Mouse (Mus musculus): ENCODE measurements around the gene Pik3r1.

Pik3r1 gene

GRCm38 (mm10) chr13:101736521-101737387 is 31.3 kb downstream of the Pik3r1 start:
- DNase-seq (ENCODE audit: low read depth): peak; percentile 55

DNA sequence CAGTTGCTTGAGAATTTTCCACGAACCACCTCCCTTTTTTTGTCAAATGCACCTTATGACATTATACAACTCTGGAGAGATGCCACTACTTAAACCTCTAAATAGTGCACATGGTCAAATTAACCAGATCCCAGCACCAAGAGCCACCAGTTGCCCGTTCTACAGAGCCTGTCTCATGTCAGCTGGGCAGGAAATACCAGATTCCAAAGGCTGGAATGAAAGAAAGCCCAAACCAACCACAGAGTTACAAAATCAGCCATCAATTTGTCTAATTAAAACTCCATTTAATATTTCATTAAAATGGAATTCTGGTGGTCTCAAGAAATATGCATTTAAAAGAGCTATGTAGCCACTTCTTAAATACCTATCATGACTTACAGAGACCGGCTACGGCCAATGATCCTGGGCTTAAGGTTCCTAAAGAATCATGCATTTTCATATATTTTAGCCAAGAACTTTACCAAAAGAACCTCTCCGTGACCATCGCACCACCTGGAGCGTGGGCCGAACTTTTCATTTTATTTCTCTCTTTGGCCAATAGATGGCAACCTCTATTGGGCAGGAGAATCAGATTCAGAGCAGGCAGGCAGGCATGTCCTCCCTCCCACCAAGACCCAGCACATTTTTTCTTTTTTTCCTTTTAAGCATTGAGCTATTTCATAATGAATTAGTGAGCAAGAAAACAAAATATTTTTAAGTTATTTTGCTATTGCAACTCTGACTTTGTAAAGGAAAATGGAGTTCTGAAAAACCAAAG is 32.5 kb downstream of the Pik3r1 start:
- DNase-seq (ENCODE audit: low read depth): peak; percentile 48

GRCm38 (mm10) chr13:101734227-101734626 is 33.8 kb downstream of the Pik3r1 start:
- no peak for DNase-seq (ENCODE audit: low read depth)

DNA sequence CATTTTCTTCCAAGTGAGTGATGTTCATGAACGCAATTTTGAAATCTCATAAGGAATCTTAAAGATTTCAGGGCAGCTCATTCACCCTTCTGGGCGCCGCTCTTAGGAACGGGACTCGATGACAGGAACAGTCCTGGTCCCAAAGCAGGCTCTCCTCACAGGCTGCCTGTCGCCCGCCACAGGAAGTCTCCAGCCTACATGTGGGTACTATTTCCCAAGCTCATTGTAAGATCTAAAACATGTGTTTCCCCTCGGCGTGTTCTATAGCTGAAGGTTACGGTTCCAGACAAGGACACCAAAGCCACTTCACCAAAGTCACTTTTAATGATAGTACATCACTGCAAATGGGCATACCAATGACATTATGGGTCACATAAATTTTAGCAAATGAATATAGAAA is 35.3 kb downstream of the Pik3r1 start:
- peak; percentile 41 for DNase-seq (ENCODE audit: low read depth)

GRCm38 (mm10) chr13:101731777-101732176 is 36.2 kb downstream of the Pik3r1 start:
- DNase-seq (ENCODE audit: low read depth): no peak

DNA sequence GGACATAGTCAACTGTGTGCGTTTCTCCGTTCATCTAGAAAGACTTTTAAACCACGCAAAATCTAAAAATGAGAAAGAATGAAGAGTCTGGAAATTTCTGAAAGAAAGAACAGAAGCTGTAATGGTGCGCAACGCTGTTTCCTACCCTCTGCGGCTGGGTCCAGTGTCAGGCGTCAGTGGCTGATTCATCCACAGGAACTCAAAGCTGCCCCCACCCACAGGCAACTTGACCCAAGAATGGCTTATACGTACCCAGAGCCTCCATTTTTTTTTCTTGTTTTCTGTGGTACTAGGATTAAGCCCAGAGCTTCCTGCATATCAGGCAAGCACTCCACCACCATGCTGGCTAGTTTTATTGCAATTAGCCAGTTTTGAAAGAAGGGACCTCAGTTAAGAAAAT is 37.7 kb downstream of the Pik3r1 start:
- DNase-seq (ENCODE audit: low read depth): no peak

GRCm38 (mm10) chr13:101729248-101730055 is 38.6 kb downstream of the Pik3r1 start:
- no peak for DNase-seq (ENCODE audit: low read depth)

DNA sequence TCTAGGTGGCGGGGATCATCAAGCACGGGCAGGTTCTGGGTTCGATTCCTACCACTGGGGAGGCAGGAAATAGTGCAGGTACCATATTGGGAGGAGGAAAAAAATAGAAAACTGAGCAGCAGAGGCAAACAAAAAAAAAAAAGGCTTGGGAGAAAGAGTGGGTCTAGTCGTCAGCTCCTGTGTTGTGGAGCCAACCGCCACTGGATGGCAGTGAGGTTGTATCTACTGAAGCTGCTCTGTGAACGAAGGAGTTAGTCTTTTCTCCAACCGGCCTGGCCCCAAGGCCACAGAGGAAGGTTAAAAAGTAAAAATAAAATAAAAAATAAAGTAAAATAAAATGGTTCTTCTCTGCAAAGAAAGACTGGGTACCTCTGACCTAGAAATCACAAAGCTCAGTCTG is 39.2 kb downstream of the Pik3r1 start:
- no peak for DNase-seq (ENCODE audit: low read depth)

- no peak for DNase-seq (ENCODE audit: low read depth)
These were observed 39.7 kb downstream of the Pik3r1 start for GRCm38 (mm10) chr13:101728300-101728699.

DNA sequence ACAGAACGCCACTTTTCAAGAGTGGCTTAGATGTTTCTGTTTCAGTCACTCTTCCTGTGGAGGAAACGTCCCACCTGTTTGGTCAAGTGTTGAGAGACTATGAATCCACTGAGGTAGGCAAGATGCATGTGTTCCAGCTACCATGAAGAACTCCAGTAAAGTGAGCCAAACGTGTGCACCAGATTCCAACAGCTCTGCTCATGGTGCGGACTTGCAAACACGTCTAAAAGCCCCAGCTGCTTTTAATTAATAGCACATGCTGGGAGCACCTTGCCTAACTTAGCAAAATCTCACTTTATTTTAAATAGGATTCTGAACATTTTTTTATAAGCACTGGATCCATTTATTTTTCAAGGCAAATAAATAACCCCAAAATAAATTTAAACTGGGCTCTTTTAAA is 40.2 kb downstream of the Pik3r1 start:
- DNase-seq (ENCODE audit: low read depth): no peak

DNA sequence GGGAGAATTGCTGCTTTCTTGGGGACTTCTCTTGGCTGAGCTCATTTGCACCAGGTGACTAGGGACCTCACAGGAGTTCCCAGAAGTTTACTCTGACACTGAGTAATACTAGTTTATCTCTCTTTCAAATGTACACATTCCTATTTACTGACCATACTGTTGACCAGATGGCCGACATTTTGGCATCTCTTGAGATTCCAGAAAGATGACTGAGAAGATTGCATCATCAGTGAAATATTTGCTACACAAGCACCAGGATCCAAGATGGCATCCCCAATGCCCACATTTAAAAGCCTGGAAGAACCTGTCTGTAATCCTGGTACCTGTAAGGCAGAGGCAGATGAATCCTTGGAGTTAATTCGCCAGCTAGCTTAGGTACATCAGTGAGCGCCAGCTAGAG is 41.1 kb downstream of the Pik3r1 start:
- DNase-seq (ENCODE audit: low read depth): no peak

DNA sequence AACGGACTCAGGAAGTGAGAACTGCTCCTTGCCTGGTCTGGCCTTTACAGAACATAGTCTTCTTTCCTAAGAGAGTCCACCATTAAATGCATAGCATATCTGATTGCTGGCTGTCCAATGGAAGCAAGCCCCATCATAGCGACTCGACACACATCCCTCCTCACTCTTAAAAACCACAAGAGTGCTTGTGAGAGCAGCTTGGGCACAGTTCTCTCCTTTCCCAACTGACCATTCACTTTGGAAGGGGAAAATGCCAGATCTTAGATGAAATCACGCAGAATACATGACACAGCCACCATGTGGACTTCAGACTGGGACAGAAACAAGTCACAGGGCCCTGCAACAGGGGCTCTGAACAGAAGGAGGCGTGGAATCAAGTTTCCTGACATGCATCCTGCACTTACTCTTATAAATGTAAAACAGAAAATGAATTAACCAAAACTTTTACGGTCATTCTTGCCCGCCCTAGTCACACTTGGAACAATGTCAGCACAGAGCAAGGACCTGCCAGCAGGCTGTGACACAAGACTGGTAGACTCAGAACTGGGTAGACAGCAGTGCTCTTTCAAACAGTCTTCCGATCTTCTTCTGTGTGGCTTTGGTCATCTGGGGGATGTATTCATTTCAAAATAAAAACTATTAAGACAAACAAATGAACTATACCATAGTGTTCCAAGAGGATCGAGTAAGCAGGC is 46.0 kb downstream of the Pik3r1 start:
- no peak for DNase-seq (ENCODE audit: low read depth)

- no peak for DNase-seq (ENCODE audit: low read depth)
These were observed 46.9 kb downstream of the Pik3r1 start for GRCm38 (mm10) chr13:101721154-101721553.

DNA sequence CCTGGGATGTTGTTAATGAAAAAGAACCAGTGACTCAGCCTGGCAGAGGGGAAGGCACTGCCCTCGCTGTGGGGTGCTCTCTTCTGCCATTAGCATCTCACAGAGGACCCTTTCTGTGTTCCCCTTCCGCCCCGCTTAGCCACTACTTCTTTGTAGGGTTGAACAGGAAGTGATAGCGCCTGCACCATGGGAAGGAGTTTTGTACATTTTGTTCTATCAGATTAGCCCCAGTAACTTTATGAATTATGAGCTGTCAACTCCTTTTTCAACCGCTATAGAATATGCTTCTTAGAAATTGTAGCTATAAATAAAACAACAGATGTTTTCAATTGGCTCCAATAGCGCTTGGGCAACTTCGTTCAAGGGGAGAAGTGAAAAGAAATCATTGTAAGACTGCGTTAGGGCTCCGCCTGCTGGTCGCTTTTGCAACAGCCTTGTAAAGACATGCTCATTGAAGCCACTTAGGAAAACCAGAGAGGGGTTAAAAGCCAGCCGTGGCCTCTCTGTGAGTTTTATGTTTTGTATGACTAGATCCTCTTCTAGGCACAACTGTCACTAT is 48.6 kb downstream of the Pik3r1 start:
- DNase-seq (ENCODE audit: low read depth): peak; percentile 91

GRCm38 (mm10) chr13:101718744-101719143 is 49.3 kb downstream of the Pik3r1 start:
- no peak for DNase-seq (ENCODE audit: low read depth)

GRCm38 (mm10) chr13:101717836-101718235 is 50.2 kb downstream of the Pik3r1 start:
- no peak for DNase-seq (ENCODE audit: low read depth)

- DNase-seq (ENCODE audit: low read depth): peak; percentile 60
These were observed 54.5 kb downstream of the Pik3r1 start for GRCm38 (mm10) chr13:101713429-101714088.

DNA sequence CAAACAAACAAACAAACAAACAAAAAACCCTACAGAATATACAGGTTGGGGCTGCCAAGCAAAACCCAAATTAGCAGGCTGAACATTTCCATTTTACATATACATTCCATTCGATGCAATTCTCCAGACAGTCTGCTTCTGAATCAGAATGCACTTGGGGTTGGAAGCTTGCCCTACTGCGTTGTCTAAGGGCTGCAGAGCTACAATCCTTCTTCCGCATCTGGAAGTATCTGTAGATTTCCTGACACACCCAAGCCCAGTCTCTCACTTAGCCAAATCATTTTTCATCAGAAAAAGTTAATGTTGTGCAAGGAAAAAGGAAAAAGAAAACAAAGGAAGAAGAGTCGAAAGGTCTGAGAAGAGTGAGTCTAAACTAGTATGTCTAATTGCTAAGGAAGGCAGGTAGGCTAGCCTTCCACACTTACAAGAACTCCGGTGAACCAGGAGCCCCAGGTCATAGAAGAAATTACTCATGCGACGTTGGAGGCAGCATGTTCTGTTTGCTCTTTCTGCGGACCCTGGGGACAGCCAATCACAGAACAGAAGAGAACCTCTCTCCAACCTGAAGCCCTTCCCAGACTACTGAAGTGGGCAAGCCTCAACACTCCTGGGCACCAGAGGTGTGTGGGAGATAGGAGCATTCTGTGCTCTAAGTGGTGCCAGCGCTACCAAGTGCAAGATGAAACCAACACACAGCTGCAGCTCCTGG is 55.1 kb downstream of the Pik3r1 start:
- DNase-seq (ENCODE audit: low read depth): no peak

- DNase-seq (ENCODE audit: low read depth): no peak
These were observed 55.9 kb downstream of the Pik3r1 start for GRCm38 (mm10) chr13:101712099-101712498.

GRCm38 (mm10) chr13:101711301-101711700 is 56.7 kb downstream of the Pik3r1 start:
- peak; percentile 73 for DNase-seq (ENCODE audit: low read depth)
